Mouse (Mus musculus): ENCODE results near the gene Snx7. TPM values are rescaled to one million over a fixed set of nuclear protein-coding genes. Genes with fewer than 3 reads are reported as not detected.

Gene Snx7
- polyA plus RNA-seq, 1 experiment from 2014 or later = 18.0 TPM

- 79% methylated on average over 12 of the region's 12 CpGs for WGBS
- ATAC-seq (ENCODE audit: low FRiP score) = no peak
These were observed 28.7 kb downstream of the Snx7 start for GRCm38 (mm10) chr3:117839867-117840545.

GRCm38 (mm10) chr3:117838020-117838419, 30.7 kb downstream of the Snx7 start:
- Histone ChIP-seq H3K9ac (ENCODE audit: low read depth, low read length) (no peak overlapping the region), H3K4me3 (ENCODE audit: low read depth, low read length) (no peak overlapping the region), H3K4me1 (replicated peaks; ENCODE audit: control insufficient read depth, insufficient read depth, low read length) (no peaks in the 10 kb centered on the region), H3K9me3 (ENCODE audit: control insufficient read depth, low read length) (no peaks in the 10 kb centered on the region), H3K27me3 (ENCODE audit: control insufficient read depth, insufficient read depth, low read length) (no peaks in the 10 kb centered on the region), H3K27ac (ENCODE audit: low read depth, low read length) (no peak overlapping the region), H3K36me3 (ENCODE audit: control insufficient read depth, insufficient read depth, low read length) (no peaks in the 10 kb centered on the region), H3K4me2 (replicated peaks; ENCODE audit: low read depth, low read length) (no peak overlapping the region)
- no peak for ATAC-seq (ENCODE audit: low FRiP score)
- WGBS = 83% methylated on average over 3 of the region's 3 CpGs
- DNase-seq (ENCODE audit: low spot score) = no peak

More at GRCm38 (mm10) chr3:117839867-117840545, 28.7 kb downstream of the Snx7 start:
- no peak overlapping the region for H3K27ac ChIP-seq (ENCODE audit: low read depth, low read length)
- H3K4me2 ChIP-seq (replicated peaks; ENCODE audit: low read depth, low read length) = no peak overlapping the region
- H3K27me3 ChIP-seq (ENCODE audit: control insufficient read depth, insufficient read depth, low read length) = no peaks in the 10 kb centered on the region
- no peaks in the 10 kb centered on the region for H3K4me1 ChIP-seq (replicated peaks; ENCODE audit: control insufficient read depth, insufficient read depth, low read length)
- H3K9me3 ChIP-seq (ENCODE audit: control insufficient read depth, low read length) = no peaks in the 10 kb centered on the region
- no peak overlapping the region for H3K9ac ChIP-seq (ENCODE audit: low read depth, low read length)
- no peak for DNase-seq (ENCODE audit: low spot score)
- no peak overlapping the region for H3K4me3 ChIP-seq (ENCODE audit: low read depth, low read length)
- H3K36me3 ChIP-seq (ENCODE audit: control insufficient read depth, insufficient read depth, low read length) = no peaks in the 10 kb centered on the region

GRCm38 (mm10) chr3:117826486-117827200, 42.1 kb downstream of the Snx7 start:
- Histone ChIP-seq H3K27ac (ENCODE audit: low read depth, low read length) (no peak overlapping the region), H3K4me2 (replicated peaks; ENCODE audit: low read depth, low read length) (no peak overlapping the region), H3K9me3 (ENCODE audit: control insufficient read depth, low read length) (no peaks in the 10 kb centered on the region), H3K4me1 (replicated peaks; ENCODE audit: control insufficient read depth, insufficient read depth, low read length) (no peaks in the 10 kb centered on the region), H3K4me3 (ENCODE audit: low read depth, low read length) (no peak overlapping the region), H3K27me3 (ENCODE audit: control insufficient read depth, insufficient read depth, low read length) (no peaks in the 10 kb centered on the region), H3K36me3 (ENCODE audit: control insufficient read depth, insufficient read depth, low read length) (no peaks in the 10 kb centered on the region), H3K9ac (ENCODE audit: low read depth, low read length) (no peak overlapping the region)
- DNase-seq (ENCODE audit: low spot score) = peak; percentile 65
- peak; percentile 91 for ATAC-seq (ENCODE audit: low FRiP score)
- 66% methylated on average over 6 of the region's 6 CpGs for WGBS

GRCm38 (mm10) chr3:117823218-117823617, 45.5 kb downstream of the Snx7 start:
- no peak overlapping the region for H3K4me2 ChIP-seq (replicated peaks; ENCODE audit: low read depth, low read length)
- H3K4me3 ChIP-seq (ENCODE audit: low read depth, low read length) = no peak overlapping the region
- H3K4me1 ChIP-seq (replicated peaks; ENCODE audit: control insufficient read depth, insufficient read depth, low read length) = no peaks in the 10 kb centered on the region
- no peak for ATAC-seq (ENCODE audit: low FRiP score)
- H3K27ac ChIP-seq (ENCODE audit: low read depth, low read length) = no peak overlapping the region
- H3K9ac ChIP-seq (ENCODE audit: low read depth, low read length) = no peak overlapping the region
- 91% methylated on average over 3 of the region's 3 CpGs for WGBS
- no peaks in the 10 kb centered on the region for H3K36me3 ChIP-seq (ENCODE audit: control insufficient read depth, insufficient read depth, low read length)
- H3K9me3 ChIP-seq (ENCODE audit: control insufficient read depth, low read length) = no peaks in the 10 kb centered on the region
- DNase-seq (ENCODE audit: low spot score) = no peak
- no peaks in the 10 kb centered on the region for H3K27me3 ChIP-seq (ENCODE audit: control insufficient read depth, insufficient read depth, low read length)

- no peaks in the 10 kb centered on the region for H3K9me3 ChIP-seq (ENCODE audit: control insufficient read depth, low read length)
- H3K27ac ChIP-seq (ENCODE audit: low read depth, low read length) = no peak overlapping the region
- H3K4me2 ChIP-seq (replicated peaks; ENCODE audit: low read depth, low read length) = no peak overlapping the region
- DNase-seq (ENCODE audit: low spot score) = no peak
- no peak overlapping the region for H3K4me3 ChIP-seq (ENCODE audit: low read depth, low read length)
- no peak overlapping the region for H3K9ac ChIP-seq (ENCODE audit: low read depth, low read length)
- 85% methylated on average over 1 of the region's 1 CpGs for WGBS
- H3K27me3 ChIP-seq (ENCODE audit: control insufficient read depth, insufficient read depth, low read length) = no peaks in the 10 kb centered on the region
- no peak for ATAC-seq (ENCODE audit: low FRiP score)
- H3K36me3 ChIP-seq (ENCODE audit: control insufficient read depth, insufficient read depth, low read length) = no peaks in the 10 kb centered on the region
- no peaks in the 10 kb centered on the region for H3K4me1 ChIP-seq (replicated peaks; ENCODE audit: control insufficient read depth, insufficient read depth, low read length)
These were observed 51.1 kb downstream of the Snx7 start for GRCm38 (mm10) chr3:117817635-117818034.

- H3K27ac ChIP-seq (ENCODE audit: low read depth, low read length) = no peak overlapping the region
- H3K4me3 ChIP-seq (ENCODE audit: low read depth, low read length) = no peak overlapping the region
- WGBS = 90% methylated on average over 2 of the region's 2 CpGs
- ATAC-seq (ENCODE audit: low FRiP score) = no peak
- H3K36me3 ChIP-seq (ENCODE audit: control insufficient read depth, insufficient read depth, low read length) = no peaks in the 10 kb centered on the region
- no peak overlapping the region for H3K9ac ChIP-seq (ENCODE audit: low read depth, low read length)
- no peaks in the 10 kb centered on the region for H3K27me3 ChIP-seq (ENCODE audit: control insufficient read depth, insufficient read depth, low read length)
- H3K4me1 ChIP-seq (replicated peaks; ENCODE audit: control insufficient read depth, insufficient read depth, low read length) = no peaks in the 10 kb centered on the region
- DNase-seq (ENCODE audit: low spot score) = no peak
- no peaks in the 10 kb centered on the region for H3K9me3 ChIP-seq (ENCODE audit: control insufficient read depth, low read length)
- no peak overlapping the region for H3K4me2 ChIP-seq (replicated peaks; ENCODE audit: low read depth, low read length)
These were observed 54.5 kb downstream of the Snx7 start for GRCm38 (mm10) chr3:117814218-117814617.

GRCm38 (mm10) chr3:117812135-117812534, 56.6 kb downstream of the Snx7 start:
- 87% methylated on average over 4 of the region's 4 CpGs for WGBS
- Histone ChIP-seq H3K36me3 (ENCODE audit: control insufficient read depth, insufficient read depth, low read length) (no peaks in the 10 kb centered on the region), H3K4me1 (replicated peaks; ENCODE audit: control insufficient read depth, insufficient read depth, low read length) (no peaks in the 10 kb centered on the region), H3K27ac (ENCODE audit: low read depth, low read length) (no peak overlapping the region), H3K4me2 (replicated peaks; ENCODE audit: low read depth, low read length) (no peak overlapping the region), H3K4me3 (ENCODE audit: low read depth, low read length) (no peak overlapping the region), H3K9me3 (ENCODE audit: control insufficient read depth, low read length) (no peaks in the 10 kb centered on the region), H3K27me3 (ENCODE audit: control insufficient read depth, insufficient read depth, low read length) (no peaks in the 10 kb centered on the region), H3K9ac (ENCODE audit: low read depth, low read length) (no peak overlapping the region)
- DNase-seq (ENCODE audit: low spot score) (no peak), ATAC-seq (ENCODE audit: low FRiP score) (no peak)

GRCm38 (mm10) chr3:117805782-117806181, 63.0 kb downstream of the Snx7 start:
- Histone ChIP-seq H3K27ac (ENCODE audit: low read depth, low read length) (no peak overlapping the region), H3K9me3 (ENCODE audit: control insufficient read depth, low read length) (no peaks in the 10 kb centered on the region), H3K27me3 (ENCODE audit: control insufficient read depth, insufficient read depth, low read length) (no peaks in the 10 kb centered on the region), H3K4me3 (ENCODE audit: low read depth, low read length) (no peak overlapping the region), H3K4me2 (replicated peaks; ENCODE audit: low read depth, low read length) (no peak overlapping the region), H3K9ac (ENCODE audit: low read depth, low read length) (no peak overlapping the region), H3K4me1 (replicated peaks; ENCODE audit: control insufficient read depth, insufficient read depth, low read length) (no peaks in the 10 kb centered on the region), H3K36me3 (ENCODE audit: control insufficient read depth, insufficient read depth, low read length) (no peaks in the 10 kb centered on the region)
- DNase-seq (ENCODE audit: low spot score) = no peak
- ATAC-seq (ENCODE audit: low FRiP score) = no peak
- 94% methylated on average over 6 of the region's 6 CpGs for WGBS

- Histone ChIP-seq H3K9me3 (ENCODE audit: control insufficient read depth, low read length) (no peaks in the 10 kb centered on the region), H3K4me1 (replicated peaks; ENCODE audit: control insufficient read depth, insufficient read depth, low read length) (no peaks in the 10 kb centered on the region), H3K27me3 (ENCODE audit: control insufficient read depth, insufficient read depth, low read length) (no peaks in the 10 kb centered on the region), H3K4me2 (replicated peaks; ENCODE audit: low read depth, low read length) (no peak overlapping the region), H3K36me3 (ENCODE audit: control insufficient read depth, insufficient read depth, low read length) (no peaks in the 10 kb centered on the region), H3K9ac (ENCODE audit: low read depth, low read length) (no peak overlapping the region), H3K4me3 (ENCODE audit: low read depth, low read length) (no peak overlapping the region), H3K27ac (ENCODE audit: low read depth, low read length) (no peak overlapping the region)
- DNase-seq (ENCODE audit: low spot score) (no peak), ATAC-seq (ENCODE audit: low FRiP score) (no peak)
These were observed 74.2 kb downstream of the Snx7 start for GRCm38 (mm10) chr3:117794501-117794900.

Measured in hindbrain, embryonic 11.5 days (tissue).